Mouse (Mus musculus): ENCODE data around the gene Nrxn2. TPM values are rescaled to one million over a fixed set of nuclear protein-coding genes. Genes with fewer than 3 reads are reported as not detected.

The Nrxn2 gene
- total and polyA plus RNA-seq, 3 experiments: 0.20 to 0.71 (median 0.30) TPM

DNA sequence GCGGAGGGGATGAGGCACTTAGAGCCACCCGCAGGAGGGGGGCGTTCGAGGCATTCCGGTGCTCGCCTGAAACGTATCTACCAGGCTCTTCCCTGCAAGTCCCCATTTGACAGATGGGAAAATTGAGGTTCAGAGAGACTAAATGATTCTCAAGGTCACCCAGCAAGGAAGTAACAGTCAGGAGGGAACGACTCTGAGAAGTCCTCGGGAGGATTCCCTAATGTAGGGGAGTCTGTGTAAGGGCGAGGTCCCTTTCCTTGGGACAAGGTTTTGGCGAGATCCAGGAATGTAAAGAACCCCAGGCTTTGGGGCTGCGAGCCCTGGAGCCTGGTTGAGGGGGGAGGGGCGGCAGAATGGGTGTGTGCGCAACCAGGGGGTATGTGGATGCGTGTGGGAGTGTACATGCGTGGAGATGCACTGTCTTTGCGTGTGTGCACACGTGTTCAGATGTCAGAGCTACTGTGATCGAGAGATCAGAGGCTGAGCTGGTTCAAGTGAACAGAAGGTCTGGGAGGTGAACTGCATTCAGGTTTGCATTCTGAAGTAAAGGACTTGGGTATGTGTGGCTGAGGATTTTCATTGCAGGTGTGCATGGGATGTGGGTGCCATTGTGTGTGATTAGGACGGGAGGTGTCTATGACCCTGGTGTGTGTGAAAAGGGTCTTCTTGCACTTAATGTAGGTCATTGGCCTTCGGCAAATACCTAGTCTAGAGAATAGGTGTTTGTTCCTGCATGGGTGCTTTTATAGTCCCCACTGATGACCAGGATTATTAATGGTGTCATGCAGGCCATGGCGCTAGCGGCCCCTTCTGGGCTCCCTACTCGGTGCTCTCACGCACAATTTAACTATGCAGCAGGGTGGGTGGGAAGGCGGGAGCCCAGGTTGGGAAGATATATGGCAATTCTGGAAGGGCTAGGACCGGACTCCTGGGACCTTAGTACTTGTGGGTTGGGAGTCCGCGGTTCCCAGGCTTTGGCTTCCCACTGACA, 18.1 kb upstream of the Nrxn2 start:
- H3K9ac ChIP-seq (ENCODE audit: insufficient read depth, low read depth): peak overlapping the region; percentile 51
- DNase-seq (ENCODE audit: extremely low read depth): peak; percentile 29
- peak overlapping the region; percentile 51 to 62 (median 53) for H3K4me3 ChIP-seq (replicated peaks in 1 of 3; ENCODE audit: low read depth in 2 of 3, low read length in 2 of 3, poor library complexity in 1 of 3)
- dilution Hi-C loops (cut with MboI; ENCODE audit: extremely low pct_ligation_motif_present, extremely low pct_unique_long_range_greater_than_20kb, low sequenced_read_pairs): no loop called here
- H3K36me3 ChIP-seq (replicated peaks in 1 of 2; ENCODE audit: control insufficient read depth in 1 of 2, insufficient read depth in 1 of 2, low read length in 1 of 2): peaks cover 0 to 27% of the 10 kb centered on the region in 2 experiments
- no peak overlapping the region for H3K27ac ChIP-seq (ENCODE audit: insufficient read depth, low read depth)
- no peak for TF ChIP-seq IRF4 (IDR thresholded peaks at IDR 0.05; ENCODE audit: low read depth, low read length)
- no peak for TF ChIP-seq JUN (IDR thresholded peaks at IDR 0.05; ENCODE audit: insufficient read depth, low read depth, low read length)
- no peak for TF ChIP-seq ETS1 (conservative IDR thresholded peaks at IDR 0.05; ENCODE audit: low read depth, low read length)
- no peak for TF ChIP-seq CHD1 (IDR thresholded peaks at IDR 0.05; ENCODE audit: low read depth, low read length)
- peak; percentile 83 for TF ChIP-seq MXI1 (IDR thresholded peaks at IDR 0.05; ENCODE audit: low read depth, low read length)
- no peak for TF ChIP-seq MAZ (IDR thresholded peaks at IDR 0.05; ENCODE audit: low read depth, low read length)
- 0 out of 2 replicates have a peak, but pooled peaks have one; percentile 32 for TF ChIP-seq CHD2 (IDR thresholded peaks at IDR 0.05; ENCODE audit: low read length)
- TF ChIP-seq ZC3H11A (IDR thresholded peaks at IDR 0.05; ENCODE audit: low read depth, low read length): no peak
- no peak for TF ChIP-seq PAX5 (IDR thresholded peaks at IDR 0.05; ENCODE audit: low read length)
- TF ChIP-seq CTCF (conservative IDR thresholded peaks at IDR 0.05 in 1 of 2, IDR thresholded peaks at IDR 0.05 in 1 of 2; ENCODE audit: low read depth in 2 of 2, low read length in 2 of 2): peak in 1 of 2 experiments; percentile 31; a peak in 2 of 4 replicates
- no peak for TF ChIP-seq EP300 (IDR thresholded peaks at IDR 0.05; ENCODE audit: low read length)
- no peak for TF ChIP-seq HCFC1 (IDR thresholded peaks at IDR 0.05; ENCODE audit: low read depth, low read length)
- TF ChIP-seq MAX (IDR thresholded peaks at IDR 0.05; ENCODE audit: low read length): peak; percentile 77
- TF ChIP-seq ZKSCAN1 (IDR thresholded peaks at IDR 0.05; ENCODE audit: borderline replicate concordance, low read depth, low read length): no peak
- TF ChIP-seq ZNF384 (IDR thresholded peaks at IDR 0.05; ENCODE audit: low read depth, low read length): no peak
- H3K4me2 ChIP-seq (ENCODE audit: insufficient read depth, low read depth, poor library complexity, severe bottlenecking): peak overlapping the region; percentile 90
- H3K4me1 ChIP-seq (ENCODE audit: control insufficient read depth in 1 of 2, insufficient read depth in 2 of 2): peaks cover 4 to 39% of the 10 kb centered on the region in 2 experiments
- in situ Hi-C loops (cut with MboI; ENCODE audit: low pct_ligation_motif_present, low pct_unique_long_range_greater_than_20kb, low sequenced_read_pairs): no loop called here
- H3K9me3 ChIP-seq (replicated peaks; ENCODE audit: low read length): no peaks in the 10 kb centered on the region
- no peaks in the 10 kb centered on the region for H3K27me3 ChIP-seq (replicated peaks)
- H3K79me2 ChIP-seq (replicated peaks; ENCODE audit: control insufficient read depth, extremely low read depth, insufficient read depth, poor library complexity, severe bottlenecking): no peaks in the 10 kb centered on the region

DNA sequence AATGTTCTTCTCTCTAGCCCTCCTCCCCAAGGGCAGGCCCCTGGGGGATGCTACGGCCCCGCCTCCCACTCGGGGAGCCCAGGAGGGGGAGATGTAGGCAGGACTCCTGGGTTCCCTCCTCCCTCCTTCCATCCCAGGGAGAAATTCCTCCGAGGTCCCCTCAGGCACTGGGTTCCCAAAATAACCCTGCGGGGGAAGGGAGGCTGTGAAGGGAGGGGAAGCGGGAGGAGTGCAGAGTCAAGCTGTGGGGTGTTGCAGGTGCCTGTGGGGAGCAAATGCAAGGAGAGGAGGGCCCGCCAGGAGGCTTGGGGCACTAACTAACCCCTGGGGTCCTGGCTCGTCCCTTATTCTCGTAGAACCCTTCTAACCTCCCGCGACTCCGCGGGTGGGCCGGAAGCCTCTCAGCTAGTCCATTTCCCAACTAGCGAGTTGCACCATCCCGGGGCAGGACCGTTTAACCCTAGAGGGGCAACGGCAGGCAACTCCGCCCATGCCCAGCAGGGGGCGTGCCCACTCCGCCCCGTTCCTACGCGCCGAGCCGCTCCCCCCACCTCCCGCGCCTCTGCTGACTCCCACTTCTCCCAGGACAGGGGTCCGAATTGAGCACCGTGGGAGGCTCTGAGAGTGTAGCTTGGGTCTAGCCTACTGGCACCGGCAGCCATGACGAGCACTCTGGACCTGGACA, 17.3 kb upstream of the Nrxn2 start:
- Histone ChIP-seq H3K27me3 (replicated peaks) (no peaks in the 10 kb centered on the region), H3K9me3 (replicated peaks; ENCODE audit: low read length) (no peaks in the 10 kb centered on the region), H3K4me1 (ENCODE audit: control insufficient read depth in 1 of 2, insufficient read depth in 2 of 2) (peaks cover 4 to 39% of the 10 kb centered on the region in 2 experiments), H3K27ac (ENCODE audit: insufficient read depth, low read depth) (no peak overlapping the region), H3K79me2 (replicated peaks; ENCODE audit: control insufficient read depth, extremely low read depth, insufficient read depth, poor library complexity, severe bottlenecking) (no peaks in the 10 kb centered on the region), H3K4me3 (replicated peaks in 1 of 3; ENCODE audit: low read depth in 2 of 3, low read length in 2 of 3, poor library complexity in 1 of 3) (peak overlapping the region; percentile 20 to 53 (median 25)), H3K4me2 (ENCODE audit: insufficient read depth, low read depth, poor library complexity, severe bottlenecking) (peak overlapping the region; percentile 90), H3K36me3 (replicated peaks in 1 of 2; ENCODE audit: control insufficient read depth in 1 of 2, insufficient read depth in 1 of 2, low read length in 1 of 2) (peaks cover 0 to 27% of the 10 kb centered on the region in 2 experiments), H3K9ac (ENCODE audit: insufficient read depth, low read depth) (no peak overlapping the region)
- peak; percentile 49 for DNase-seq (ENCODE audit: extremely low read depth)
- in situ Hi-C loops (cut with MboI; ENCODE audit: low pct_ligation_motif_present, low pct_unique_long_range_greater_than_20kb, low sequenced_read_pairs): no loop called here
- peak; percentile 35 to 76; a peak in 3 of 4 replicates for TF ChIP-seq CTCF (conservative IDR thresholded peaks at IDR 0.05 in 1 of 2, IDR thresholded peaks at IDR 0.05 in 1 of 2; ENCODE audit: low read depth in 2 of 2, low read length in 2 of 2)
- TF ChIP-seq SMC3 (IDR thresholded peaks at IDR 0.05; ENCODE audit: low read depth, low read length): peak; percentile 42
- TF ChIP-seq E2F4 (IDR thresholded peaks at IDR 0.05; ENCODE audit: insufficient replicate concordance, low read depth, low read length): no peak
- no peak for TF ChIP-seq POLR2A (IDR thresholded peaks at IDR 0.05; ENCODE audit: low read depth, low read length)
- peak; percentile 44 for TF ChIP-seq RAD21 (IDR thresholded peaks at IDR 0.05; ENCODE audit: low read depth, low read length)
- TF ChIP-seq ELF1 (IDR thresholded peaks at IDR 0.05; ENCODE audit: low read depth, low read length): peak; percentile 5; the same call in 1 of the 2 replicates
- dilution Hi-C loops (cut with MboI; ENCODE audit: extremely low pct_ligation_motif_present, extremely low pct_unique_long_range_greater_than_20kb, low sequenced_read_pairs): no loop called here

Measured in CH12.LX (cell line).